14 mouse cellular contexts compared by ENCODE assay signal in genomic region chr12:88463588-88464290, GRCm38 (mm10).
A peak's percentile ranks its signal among the peaks of the same experiment; 100 is the strongest.
DNase-seq lines count a peak whose midpoint lies in the region; ATAC-seq and TF ChIP-seq lines count a peak whose summit lies in the region.
"Had no signal": no experiment of that assay in that cellular context is flagged by ENCODE, and none has a peak within 500 bp of the region (broad histone marks: within the 10 kb centered on the region; RNA-seq: fewer than 3 reads in every experiment).

No protein-coding gene starts in this region.

- H3K4me3 ChIP-seq in hindbrain, embryonic 14.5 days (replicated peaks; ENCODE audit: low read length): no peak overlapping the region
- H3K4me3 ChIP-seq in hindbrain, embryonic 13.5 days: no peak overlapping the region
- H3K4me3 ChIP-seq in kidney, adult 2 months (ENCODE audit: insufficient read depth, low read depth, low read length): no peak overlapping the region
- H3K4me3 ChIP-seq: embryonic facial prominence, embryonic 12.5 days had no signal

- TF ChIP-seq POLR2A in kidney, adult 2 months (IDR thresholded peaks at IDR 0.05; ENCODE audit: low read depth, low read length): no peak

- peak; percentile 50 for DNase-seq in adrenal gland, postnatal 10 days
- DNase-seq in adrenal gland, adult 8-10 months: no peak
- DNase-seq in hindbrain, embryonic 14.5 days (ENCODE audit: low spot score): no peak
- DNase-seq in kidney, postnatal 14 days: peak; percentile 26
- no peak for DNase-seq in kidney, adult 2 months
- DNase-seq in adrenal gland, postnatal 25 days: peak; percentile 26
- DNase-seq: gastrocnemius, postnatal 25 days; layer of hippocampus, postnatal 36 days; lung, adult 18-20 months; thymus, postnatal 36 days had no signal

- WGBS in hindbrain, embryonic 14.5 days: 69% methylated on average over 10 of the region's 10 CpGs
- WGBS in hindbrain, embryonic 13.5 days: 82% methylated on average over 10 of the region's 10 CpGs
- 60% methylated on average over 10 of the region's 10 CpGs for WGBS in kidney, adult 2 months

- H3K9ac ChIP-seq in hindbrain, embryonic 14.5 days: no peak overlapping the region
- no peak overlapping the region for H3K9ac ChIP-seq in hindbrain, embryonic 13.5 days
- H3K9ac ChIP-seq: embryonic facial prominence, embryonic 12.5 days had no signal

- no peaks in the 10 kb centered on the region for H3K9me3 ChIP-seq in hindbrain, embryonic 14.5 days (ENCODE audit: control insufficient read depth, low read length)
- H3K9me3 ChIP-seq in hindbrain, embryonic 13.5 days: no peaks in the 10 kb centered on the region
- H3K9me3 ChIP-seq: embryonic facial prominence, embryonic 12.5 days had no signal

- no peak for TF ChIP-seq CTCF in kidney, adult 2 months (conservative IDR thresholded peaks at IDR 0.05; ENCODE audit: insufficient read depth, insufficient read length, low read depth, low read length)

- no peak overlapping the region for H3K4me2 ChIP-seq in hindbrain, embryonic 14.5 days (replicated peaks)
- no peak overlapping the region for H3K4me2 ChIP-seq in hindbrain, embryonic 13.5 days
- H3K4me2 ChIP-seq: embryonic facial prominence, embryonic 12.5 days had no signal

- no peaks in the 10 kb centered on the region for H3K4me1 ChIP-seq in hindbrain, embryonic 14.5 days (replicated peaks; ENCODE audit: control insufficient read depth, insufficient read depth, low read length)
- 0 out of 2 replicates have a peak, but pooled peaks cover 3% of the 10 kb centered on the region for H3K4me1 ChIP-seq in hindbrain, embryonic 13.5 days (replicated peaks)
- H3K4me1 ChIP-seq in kidney, adult 2 months (ENCODE audit: control insufficient read depth, insufficient read depth, low read length): no peaks in the 10 kb centered on the region
- H3K4me1 ChIP-seq: embryonic facial prominence, embryonic 12.5 days had no signal

- no peak overlapping the region for H3K27ac ChIP-seq in hindbrain, embryonic 14.5 days
- no peak overlapping the region for H3K27ac ChIP-seq in hindbrain, embryonic 13.5 days
- H3K27ac ChIP-seq in kidney, adult 2 months (ENCODE audit: insufficient read depth, low read depth, low read length): no peak overlapping the region
- H3K27ac ChIP-seq: embryonic facial prominence, embryonic 12.5 days had no signal

- H3K27me3 ChIP-seq in hindbrain, embryonic 14.5 days (ENCODE audit: control insufficient read depth, insufficient read depth, low read length): no peaks in the 10 kb centered on the region
- no peaks in the 10 kb centered on the region for H3K27me3 ChIP-seq in hindbrain, embryonic 13.5 days
- no peaks in the 10 kb centered on the region for H3K27me3 ChIP-seq in kidney, adult 2 months (replicated peaks; ENCODE audit: control insufficient read depth, insufficient read depth, low read length)
- H3K27me3 ChIP-seq: CH12.LX; embryonic facial prominence, embryonic 12.5 days had no signal

- ATAC-seq in hindbrain, embryonic 14.5 days (ENCODE audit: low FRiP score): peak; percentile 53; the same call in 1 of the 2 replicates
- no peak for ATAC-seq in hindbrain, embryonic 13.5 days (ENCODE audit: low FRiP score)
- ATAC-seq: inflammation-experienced regulatory T-cells, adult 6 months had no signal

- H3K36me3 ChIP-seq in hindbrain, embryonic 14.5 days (replicated peaks; ENCODE audit: control insufficient read depth, insufficient read depth): peaks cover 6% of the 10 kb centered on the region; the same call in 1 of the 2 replicates
- peaks cover 21% of the 10 kb centered on the region for H3K36me3 ChIP-seq in hindbrain, embryonic 13.5 days
- H3K36me3 ChIP-seq in kidney, adult 2 months (ENCODE audit: control insufficient read depth, insufficient read depth, low read length): no peaks in the 10 kb centered on the region

Comparison
In these comparisons a context has a peak if more than half of its experiments do, and no peak if none do; other contexts are left out.
1. DNase-seq: peak in adrenal gland, postnatal 10 days (single experiment), kidney, postnatal 14 days (single experiment) and adrenal gland, postnatal 25 days (single experiment); none in adrenal gland, adult 8-10 months (single experiment), hindbrain, embryonic 14.5 days (single experiment) and kidney, adult 2 months (single experiment).